Mouse (Mus musculus) MEL-GATA-1-ER (cell line): Measurements from ENCODE around the gene Ddx39.

ENCODE experiments used
- DNase-seq: peaks from one replicate; pipeline ENCODE4 v3.0.0-alpha.2; 2012; ENCODE audit warnings: low read depth; ENCODE audit errors: extremely low read depth

The Ddx39 gene

DNA sequence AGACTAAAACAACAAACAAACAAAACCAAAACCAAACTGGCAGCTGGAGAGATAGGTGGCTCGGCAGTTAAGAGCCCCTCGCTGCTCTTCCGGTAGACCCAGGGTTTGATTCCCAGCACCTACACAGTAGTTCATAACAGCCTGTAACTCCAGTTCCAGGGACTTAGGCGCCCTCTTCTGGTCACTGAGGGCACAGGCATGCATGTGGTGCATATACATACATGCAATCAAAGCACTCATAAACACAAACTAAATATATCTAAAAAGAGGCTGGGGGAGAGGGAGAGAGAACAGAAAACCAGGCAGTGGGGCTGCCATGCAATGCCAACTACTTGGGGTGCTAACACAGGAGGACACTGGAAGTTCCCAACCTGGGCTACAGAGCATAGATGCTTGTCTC, 22.4 kb downstream of the Ddx39 start:
- no peak for DNase-seq

- peak; percentile 30 for DNase-seq
Measured at GRCm38 (mm10) chr8:83737852-83738562, 23.0 kb downstream of the Ddx39 start.

DNA sequence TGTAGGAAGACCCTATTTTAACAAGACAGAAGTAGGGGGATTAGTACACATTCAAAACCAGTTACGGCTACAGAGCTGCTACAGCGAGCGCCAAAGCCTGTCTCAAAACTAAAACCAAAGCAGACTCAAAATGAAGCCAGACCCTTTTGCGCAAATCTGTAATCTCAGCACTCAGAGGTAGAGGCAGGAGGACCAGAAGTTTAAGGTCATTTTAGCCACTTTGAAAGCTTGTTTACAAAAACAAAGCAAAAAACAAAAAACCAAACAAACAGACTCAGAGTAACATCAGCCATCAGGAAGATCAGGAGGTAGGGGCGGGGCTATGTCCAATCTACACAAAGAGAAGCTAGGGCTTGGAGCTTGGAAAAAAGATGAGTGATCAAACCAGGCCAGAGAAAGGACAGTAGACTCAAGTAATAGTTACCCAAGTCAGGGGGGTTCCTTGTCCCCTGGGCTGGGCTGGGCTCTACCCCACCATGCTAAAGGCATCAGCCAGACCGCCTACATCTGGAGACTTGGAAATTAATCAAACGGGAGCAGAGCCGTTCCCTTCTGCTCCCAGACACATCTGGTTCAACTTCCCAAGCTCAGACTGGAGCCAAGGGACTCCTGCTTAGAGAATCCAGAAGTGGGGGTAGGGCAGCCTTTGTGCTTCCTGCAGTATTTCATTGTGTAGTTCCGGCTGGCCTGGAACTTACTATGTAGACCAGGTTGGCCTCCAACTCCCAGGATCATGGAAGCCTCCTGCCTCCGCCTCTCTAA, 24.2 kb downstream of the Ddx39 start:
- DNase-seq, result no peak

DNA sequence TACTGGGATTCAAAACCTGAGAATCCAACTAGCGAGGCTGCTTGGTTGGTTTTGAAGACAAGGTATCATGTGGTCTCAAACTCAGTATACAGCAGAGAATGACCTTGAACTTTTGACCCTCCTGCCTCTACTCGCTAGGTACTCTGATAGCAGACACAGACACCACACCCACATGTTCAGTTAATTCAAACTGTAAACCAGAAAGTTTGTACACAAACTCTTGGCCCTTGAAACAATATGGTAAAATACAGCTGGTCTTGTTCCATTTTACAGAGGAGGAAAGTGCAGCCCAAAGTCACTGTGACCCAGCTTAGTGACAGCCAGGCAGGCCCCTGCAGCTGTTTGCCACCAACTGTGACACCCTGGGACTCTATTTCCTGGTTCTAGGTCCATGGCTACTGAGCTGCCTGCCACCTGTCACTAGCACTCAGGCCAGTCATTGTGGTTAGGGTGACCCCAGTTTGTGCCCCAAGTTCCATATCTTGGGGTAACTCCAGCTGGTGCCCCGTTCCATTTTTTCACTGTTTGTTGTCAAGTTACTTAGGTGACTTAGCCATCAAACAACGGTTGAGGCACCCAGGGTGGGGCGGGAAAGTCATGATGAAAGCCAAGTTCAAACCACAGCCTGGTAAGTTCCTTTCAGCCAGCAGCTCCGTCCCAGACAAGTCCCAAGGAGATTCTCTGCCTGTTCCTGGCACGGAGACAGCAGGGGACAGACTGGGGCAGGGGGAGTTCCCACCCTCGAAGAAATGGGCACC, 24.9 kb downstream of the Ddx39 start:
- DNase-seq, result peak; percentile 42

GRCm38 (mm10) chr8:83740586-83740975, 25.6 kb downstream of the Ddx39 start:
- DNase-seq, result no peak

- no peak for DNase-seq
Measured at GRCm38 (mm10) chr8:83740976-83741741, 26.2 kb downstream of the Ddx39 start, which contains the start of gene Adgre5. Adgre5 (minus strand) TSS chr8:83741326.

- no peak for DNase-seq
Measured at GRCm38 (mm10) chr8:83741849-83742655, 27.1 kb downstream of the Ddx39 start.

- no peak for DNase-seq
Measured at GRCm38 (mm10) chr8:83742968-83743367, 28.0 kb downstream of the Ddx39 start.

GRCm38 (mm10) chr8:83744070-83744469, 29.1 kb downstream of the Ddx39 start:
- no peak for DNase-seq

- DNase-seq, result no peak
Measured at GRCm38 (mm10) chr8:83747661-83748346, 32.8 kb downstream of the Ddx39 start.

GRCm38 (mm10) chr8:83748708-83749107, 33.7 kb downstream of the Ddx39 start:
- peak; percentile 76 for DNase-seq

GRCm38 (mm10) chr8:83749265-83749664, 34.3 kb downstream of the Ddx39 start:
- DNase-seq, result no peak

GRCm38 (mm10) chr8:83754149-83754548, 39.2 kb downstream of the Ddx39 start:
- DNase-seq, result no peak

DNA sequence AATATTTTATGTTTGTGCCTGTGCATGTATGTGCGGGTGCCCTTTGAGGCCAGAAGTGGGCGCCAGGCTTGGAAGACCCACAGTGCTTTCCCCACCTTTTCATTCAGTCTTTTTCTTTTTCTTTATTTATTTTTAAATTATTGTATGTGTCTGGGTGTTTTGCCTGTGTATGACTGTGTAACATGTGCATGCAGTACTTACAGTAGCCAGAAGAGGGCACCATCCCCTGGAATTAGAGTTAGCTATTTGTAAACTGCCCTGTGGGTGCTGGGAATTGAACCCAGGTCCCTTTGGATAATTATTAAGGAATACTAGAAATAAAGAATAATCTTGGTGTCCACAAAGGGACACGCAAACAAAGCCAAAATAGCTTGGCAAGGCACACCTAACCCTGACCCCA, 41.3 kb downstream of the Ddx39 start:
- DNase-seq, result no peak

DNA sequence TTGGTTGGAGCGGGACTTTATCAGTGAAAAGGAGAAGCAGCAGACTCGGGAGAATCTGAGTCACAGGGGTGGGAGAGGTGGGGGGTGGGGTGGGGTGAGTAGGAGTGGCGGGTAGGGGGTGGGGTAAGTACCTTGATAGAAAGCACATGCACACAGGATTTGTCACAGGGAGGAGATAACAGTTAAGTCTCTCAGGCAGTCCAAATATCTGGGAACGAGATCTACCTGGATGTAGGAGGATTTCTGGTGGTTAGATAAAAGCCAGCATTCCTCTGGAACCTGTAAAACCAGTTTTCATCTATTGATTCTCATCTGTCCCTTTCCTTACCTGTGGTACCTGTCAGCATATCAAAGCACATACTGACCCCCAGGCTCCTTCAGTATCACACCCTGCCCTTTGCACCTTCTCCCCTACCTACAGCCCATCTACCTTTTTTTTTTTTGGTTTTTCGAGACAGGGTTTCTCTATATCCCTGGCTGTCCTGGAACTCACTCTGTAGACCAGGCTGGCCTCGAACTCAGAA, 42.2 kb downstream of the Ddx39 start:
- no peak for DNase-seq

DNA sequence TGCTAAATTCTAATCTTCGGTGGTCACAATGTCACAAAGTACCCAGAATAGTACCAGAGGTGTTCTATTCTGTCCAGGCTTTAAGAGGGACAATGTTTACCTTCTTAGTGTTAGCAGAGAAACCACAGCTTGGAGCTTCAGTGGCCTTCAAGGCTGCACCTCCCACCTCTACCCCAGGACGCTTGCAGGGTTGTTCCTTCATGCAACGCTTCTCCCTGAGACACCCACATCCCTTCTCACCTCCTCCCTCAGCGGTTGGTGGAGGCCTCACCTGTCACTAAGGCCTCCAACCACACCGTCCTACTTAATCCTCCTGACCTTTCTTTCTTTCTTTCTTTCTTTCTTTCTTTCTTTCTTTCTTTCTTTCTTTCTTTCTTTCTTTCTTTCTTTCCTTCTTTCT, 43.3 kb downstream of the Ddx39 start:
- no peak for DNase-seq

DNA sequence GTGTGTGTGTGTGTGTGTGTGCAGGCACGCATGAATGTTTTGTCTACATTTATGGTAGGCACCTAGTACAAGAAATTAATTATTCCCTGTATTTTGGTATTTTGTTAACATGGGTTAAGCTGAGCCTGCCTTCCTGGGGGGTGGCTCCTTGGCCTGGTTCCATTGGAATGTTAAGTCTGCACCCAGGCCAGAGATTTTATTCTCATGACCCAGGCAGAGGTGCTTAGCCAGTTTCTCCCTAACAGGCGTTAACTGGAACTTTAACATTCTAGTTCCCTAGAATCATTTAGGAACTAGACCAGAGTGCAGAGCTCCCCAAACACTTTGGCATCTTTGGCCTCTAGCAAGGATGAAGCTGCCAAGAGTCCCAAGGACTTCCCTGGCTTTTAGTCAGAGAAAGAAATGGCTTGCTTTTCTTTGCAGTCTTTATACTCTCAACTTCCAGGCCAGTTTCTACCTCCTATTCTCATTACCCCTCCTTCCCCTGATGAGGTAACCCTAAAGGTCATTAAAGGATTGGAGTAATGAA, 44.3 kb downstream of the Ddx39 start:
- no peak for DNase-seq

DNA sequence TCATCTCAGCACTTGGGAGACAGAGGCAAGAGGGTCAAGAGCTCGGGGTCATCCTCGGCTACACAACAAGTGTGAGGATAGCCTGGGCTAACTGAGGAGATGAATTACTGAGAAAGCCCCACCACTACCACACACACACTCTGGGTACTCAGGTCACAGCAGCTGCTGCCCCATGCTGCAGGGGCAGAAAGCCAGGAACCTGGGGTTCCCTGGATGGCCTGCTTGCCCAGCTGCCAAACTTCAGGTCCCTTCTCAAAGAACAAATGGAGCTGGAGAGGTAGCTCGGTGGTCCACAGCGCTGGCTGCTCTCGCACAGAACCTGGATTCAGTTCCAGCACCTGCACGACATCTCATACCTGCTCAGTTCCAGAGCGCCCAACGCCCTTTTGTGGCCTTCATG, 49.1 kb downstream of the Ddx39 start:
- no peak for DNase-seq

DNA sequence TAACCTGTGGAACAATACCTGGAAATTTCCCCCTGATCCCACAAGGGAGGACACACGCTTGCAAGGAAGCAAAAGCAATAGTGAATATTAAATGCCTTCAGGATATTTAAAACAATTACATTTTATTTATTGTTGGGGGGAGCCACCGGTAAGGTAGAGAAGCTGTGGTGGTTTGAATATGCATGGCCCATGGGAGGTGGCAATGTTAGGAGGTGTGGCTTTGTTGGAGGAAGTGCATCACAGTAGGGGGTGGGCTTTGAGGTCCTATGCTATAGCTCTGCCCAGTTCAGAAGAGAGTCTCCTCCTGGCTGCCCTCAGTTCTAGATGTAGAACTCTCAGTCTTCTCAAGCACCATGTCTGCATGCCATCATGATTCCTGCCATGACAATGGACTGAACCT, 49.7 kb downstream of the Ddx39 start:
- no peak for DNase-seq
